Mouse (Mus musculus) thymus, postnatal 0 days (tissue): ENCODE measurements around the gene Eml3. TPM values are rescaled to one million over a fixed set of nuclear protein-coding genes. Genes with fewer than 3 reads are reported as not detected.
"Not testable (repeated sequence)": the region's sequence is repeated elsewhere in the genome, so short reads cannot be mapped to it uniquely, and the experiment has no call there.

ENCODE experiments used
- DNase-seq: peaks from one replicate; pipeline ENCODE4 v3.0.0-alpha.2; 2015; ENCODE audit warnings: low spot score
- polyA plus RNA-seq: library from polyadenylated mRNA; unstranded; fragments of >200 nt; fragmentation: Nextera tagmentation; extraction: Ambion mirVana; gene quantifications from 2 replicates; pipeline ENCODE4 v1.2.1, GENCODE M21; 2015

Gene Eml3
- polyA plus RNA-seq, 1 experiment from 2014 or later: 27.1 TPM

DNA sequence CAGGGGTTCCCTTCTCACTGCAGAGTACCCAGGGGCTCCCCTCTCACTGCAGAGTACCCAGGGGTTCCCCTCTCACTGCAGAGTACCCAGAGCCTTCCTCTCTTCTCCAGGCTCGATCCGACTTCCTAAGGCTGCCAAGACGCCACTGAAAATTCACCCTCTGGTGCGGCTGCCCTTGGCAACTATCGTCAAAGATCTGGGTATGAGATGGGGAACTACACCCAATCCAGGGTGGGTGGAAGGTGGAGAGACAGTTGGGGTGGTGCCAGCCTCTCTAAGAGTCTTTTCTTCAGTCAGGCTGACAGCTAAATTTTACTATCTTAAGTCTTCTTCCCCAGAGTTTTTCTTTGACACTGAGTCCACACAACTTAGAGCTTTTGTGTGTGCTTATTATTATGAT is 20.8 kb downstream of the Eml3 start:
- no peak for DNase-seq

DNA sequence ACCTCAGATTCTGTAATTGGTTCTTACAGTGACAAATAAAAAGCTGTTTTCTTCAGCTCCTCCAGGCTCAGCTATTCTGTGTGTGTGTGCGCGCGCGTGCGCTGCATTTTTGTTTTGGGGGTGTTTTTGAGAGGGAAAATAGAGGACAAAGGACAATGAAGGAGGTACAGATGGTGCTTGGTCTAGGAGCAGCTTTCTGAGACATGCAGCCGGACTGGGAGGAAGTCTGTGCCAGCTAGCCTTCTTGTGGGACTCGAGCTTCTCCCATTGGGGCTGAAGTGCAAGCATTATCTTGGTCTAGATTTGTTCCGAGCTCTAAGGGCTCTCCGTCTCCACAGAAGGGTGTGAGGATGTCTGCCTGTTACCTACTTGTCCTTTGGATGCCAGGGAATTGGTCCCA is 22.9 kb downstream of the Eml3 start:
- DNase-seq: no peak

DNA sequence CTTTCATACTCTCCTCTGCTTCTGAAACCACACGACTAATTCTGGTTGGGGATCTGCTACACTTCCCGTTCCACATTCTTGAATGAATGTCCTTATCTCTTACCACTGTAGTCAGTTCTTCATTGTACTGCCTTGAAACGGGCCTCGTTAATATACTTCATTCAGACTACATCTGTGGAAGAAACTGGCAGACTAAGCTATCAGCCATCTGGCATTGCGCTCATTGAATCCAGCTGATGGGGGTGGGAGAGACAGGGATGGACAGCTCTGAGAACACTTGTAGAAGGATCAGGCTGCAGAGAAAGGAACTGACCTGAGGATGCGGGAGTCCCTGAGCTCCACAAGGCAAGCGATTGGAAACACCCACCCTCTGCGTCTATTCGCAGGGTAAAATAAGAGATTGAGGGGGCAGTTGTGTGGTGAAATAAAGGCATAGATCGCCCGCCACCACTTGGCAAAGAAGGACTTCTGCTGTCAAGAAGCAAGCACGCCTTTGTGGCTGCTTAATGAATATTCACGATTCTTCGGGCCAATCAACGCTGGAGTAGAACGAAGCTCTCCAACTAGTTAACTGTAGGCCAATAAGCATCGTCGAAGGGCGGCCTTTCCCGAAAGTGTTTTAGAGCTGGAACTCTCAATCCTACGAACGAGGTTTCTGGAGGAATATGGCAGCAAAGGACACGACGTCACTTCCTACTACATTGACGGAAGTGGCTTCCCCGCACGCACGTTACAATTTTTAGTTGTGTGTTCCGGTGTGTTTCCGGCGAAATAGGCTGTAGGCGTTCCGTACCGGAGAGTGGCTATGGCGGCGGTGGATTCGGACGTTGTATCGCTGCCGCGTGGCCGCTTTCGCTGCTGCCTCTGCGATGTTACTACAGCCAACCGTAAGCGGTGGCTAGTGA is 24.0 kb downstream of the Eml3 start, which contains the start of gene Tut1:
Gene Tut1, plus strand, starts transcription at position 713 of the 905 bp plus-strand sequence.
- peak; percentile 98 for DNase-seq

DNA sequence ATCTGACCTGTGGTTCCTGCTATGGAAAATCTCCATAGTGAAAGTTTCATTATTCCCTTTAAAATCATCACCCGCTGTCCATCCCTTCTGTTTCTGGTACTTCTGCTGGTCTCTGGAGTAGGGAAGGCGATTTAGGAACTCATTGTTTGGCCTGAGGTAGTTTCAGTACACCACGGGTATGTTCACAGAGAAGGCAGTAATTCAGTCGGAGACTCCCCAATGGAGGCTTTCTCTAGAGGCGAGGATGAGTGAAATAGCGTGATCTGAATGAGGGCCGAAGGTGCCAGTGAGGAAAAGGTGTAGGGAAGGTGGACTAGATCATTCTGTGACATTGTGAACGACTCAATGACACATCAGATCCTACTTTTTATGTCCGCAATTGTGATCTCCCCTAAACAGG is 24.8 kb downstream of the Eml3 start:
- DNase-seq: no peak

DNA sequence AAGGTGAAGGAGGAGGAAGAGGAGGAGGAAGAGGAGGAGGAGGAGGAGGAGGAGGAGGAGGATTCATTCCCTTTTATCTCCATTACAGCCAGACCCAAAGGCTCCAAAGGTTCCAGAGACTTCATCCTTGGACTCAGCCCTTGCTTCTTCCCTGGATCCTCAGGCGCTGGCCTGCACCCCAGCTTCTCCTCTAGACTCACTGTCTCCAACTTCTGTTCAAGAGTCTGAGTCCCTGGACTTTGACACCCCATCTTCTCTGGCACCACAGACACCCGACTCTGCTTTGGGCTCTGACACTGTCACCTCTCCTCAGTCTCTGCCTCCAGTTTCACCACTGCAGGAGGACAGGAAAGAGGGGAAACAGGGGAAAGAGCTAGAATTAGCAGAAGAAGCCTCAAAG is 32.9 kb downstream of the Eml3 start:
- DNase-seq: no peak

DNA sequence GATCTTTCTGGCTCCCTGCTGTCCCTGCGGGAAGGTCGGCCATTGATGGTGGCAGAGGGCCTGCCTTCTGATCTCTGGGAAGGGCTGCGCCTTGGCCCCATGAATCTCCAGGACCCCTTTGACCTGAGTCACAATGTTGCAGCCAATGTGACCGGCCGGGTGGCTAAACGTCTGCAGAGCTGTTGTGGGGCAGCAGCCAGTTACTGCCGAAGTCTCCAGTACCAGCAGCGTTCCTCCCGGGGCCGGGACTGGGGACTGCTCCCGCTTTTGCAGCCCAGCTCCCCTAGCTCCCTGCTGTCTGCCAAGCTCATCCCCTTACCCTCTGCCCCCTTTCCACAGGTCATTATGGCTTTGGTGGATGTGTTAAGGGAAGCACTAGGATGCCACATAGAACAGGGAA is 35.7 kb downstream of the Eml3 start:
- DNase-seq: no peak

DNA sequence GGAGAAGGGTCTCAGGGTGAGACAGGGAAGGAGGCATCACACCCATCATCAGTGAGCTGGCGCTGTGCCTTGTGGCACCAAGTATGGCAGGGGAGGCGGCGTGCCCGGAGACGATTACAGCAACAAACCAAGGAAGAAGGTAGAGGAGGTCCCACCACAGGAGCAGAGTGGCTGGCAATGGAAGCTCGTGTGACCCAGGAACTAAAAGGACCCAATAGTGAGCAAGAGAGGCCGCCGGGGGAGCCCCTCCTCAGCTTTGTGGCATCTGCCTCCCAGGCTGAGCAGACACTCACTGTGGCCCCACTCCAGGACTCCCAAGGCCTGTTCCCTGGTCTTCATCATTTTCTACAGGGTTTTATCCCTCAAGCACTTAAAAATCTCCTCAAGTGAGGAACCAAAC is 36.4 kb downstream of the Eml3 start:
- no peak for DNase-seq

DNA sequence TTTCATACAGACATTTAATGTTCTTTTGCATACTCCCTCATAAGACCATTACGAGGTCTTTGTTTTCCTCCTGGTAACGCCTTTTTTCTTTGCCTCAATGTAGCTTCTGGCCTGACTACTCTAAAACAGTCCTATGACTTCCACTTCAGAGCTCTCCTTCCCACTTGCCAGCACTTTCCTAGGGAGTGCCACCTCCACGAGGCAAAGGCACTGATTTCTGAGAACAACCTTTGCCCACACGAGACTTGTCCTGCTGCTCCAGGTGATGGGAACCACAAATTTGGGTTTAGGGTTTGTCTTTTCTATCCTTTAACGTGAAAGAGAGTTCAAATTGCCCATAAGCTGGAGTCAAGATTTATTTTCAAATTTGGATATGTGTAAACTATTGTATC is 36.8 kb downstream of the Eml3 start:
- no peak for DNase-seq

DNA sequence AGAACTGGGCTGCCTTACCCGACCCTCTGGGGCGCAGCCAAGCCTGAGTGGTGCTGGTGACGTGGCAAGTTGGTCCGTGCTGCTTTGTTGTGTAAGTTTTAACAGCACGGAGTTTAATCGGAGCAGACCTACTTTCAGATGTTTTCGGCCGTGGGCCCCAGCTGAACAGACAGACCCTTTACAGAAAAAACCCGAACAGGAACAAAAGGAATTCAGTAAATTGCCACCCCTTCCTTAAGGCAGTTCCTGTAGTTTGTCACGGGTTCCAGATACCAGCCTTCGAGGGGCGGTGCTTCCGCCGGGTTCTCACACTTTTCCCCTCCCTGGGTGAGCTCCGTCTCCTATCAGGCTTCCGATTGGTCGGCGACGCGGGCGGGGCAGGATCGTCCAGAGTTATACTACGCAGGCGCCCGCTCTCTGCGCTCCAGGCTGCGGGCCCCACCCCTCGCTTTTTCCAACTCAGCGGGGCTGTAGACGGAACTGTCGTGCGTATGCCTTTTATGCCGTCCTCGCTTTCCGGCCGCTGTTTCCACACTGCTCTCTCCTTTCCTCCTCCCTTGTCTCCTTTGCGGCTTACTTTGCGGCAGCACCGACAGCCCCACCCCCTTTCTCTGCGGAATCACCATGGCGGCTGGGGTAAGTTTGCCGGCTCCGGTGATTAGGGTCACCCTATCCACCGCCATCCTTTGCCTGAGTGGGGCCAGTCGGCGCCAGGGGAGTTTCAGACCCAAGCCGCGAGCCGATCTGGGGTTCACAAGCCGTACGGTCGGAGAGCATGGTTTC is 37.4 kb downstream of the Eml3 start, which contains the start of gene Eef1g:
Gene Eef1g, plus strand, starts transcription at position 452 of the 783 bp plus-strand sequence.
- peak; percentile 99 for DNase-seq

DNA sequence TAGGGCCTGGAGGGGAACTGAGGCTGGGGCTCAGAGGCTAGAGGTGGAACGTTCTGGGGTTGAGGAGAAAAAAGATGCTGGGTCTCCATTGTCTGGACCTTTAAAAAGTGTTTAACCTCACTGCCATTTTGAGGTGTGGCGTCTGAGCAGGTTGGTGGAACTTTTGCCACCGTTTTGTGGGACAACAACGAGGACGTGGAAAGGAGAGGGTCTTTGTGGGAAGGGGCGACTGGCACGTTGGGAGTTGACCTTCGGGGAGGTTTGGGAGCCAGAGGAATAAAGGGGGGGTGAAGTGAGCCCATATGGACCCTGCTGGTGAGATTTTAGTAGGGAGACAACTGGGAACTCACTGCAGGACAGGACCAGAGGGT is 38.0 kb downstream of the Eml3 start:
- no peak for DNase-seq

DNA sequence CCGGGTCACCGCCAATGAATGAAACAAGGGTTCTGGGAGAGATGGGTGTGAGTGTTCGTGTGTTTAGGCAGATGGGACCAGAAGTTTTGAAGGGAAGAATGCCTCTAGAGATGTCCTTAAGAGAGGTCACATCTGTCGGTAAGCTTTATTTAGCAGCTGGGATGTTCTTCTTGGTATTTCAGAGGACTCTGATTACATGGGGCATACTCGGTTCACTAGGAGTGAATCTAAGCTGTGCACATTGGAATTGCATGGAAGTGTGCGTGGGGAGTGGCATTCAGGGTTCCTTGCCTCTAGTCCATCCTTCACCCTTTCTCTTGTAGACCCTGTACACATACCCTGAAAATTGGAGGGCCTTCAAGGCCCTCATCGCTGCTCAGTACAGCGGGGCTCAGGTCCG is 38.5 kb downstream of the Eml3 start:
- DNase-seq: no peak

DNA sequence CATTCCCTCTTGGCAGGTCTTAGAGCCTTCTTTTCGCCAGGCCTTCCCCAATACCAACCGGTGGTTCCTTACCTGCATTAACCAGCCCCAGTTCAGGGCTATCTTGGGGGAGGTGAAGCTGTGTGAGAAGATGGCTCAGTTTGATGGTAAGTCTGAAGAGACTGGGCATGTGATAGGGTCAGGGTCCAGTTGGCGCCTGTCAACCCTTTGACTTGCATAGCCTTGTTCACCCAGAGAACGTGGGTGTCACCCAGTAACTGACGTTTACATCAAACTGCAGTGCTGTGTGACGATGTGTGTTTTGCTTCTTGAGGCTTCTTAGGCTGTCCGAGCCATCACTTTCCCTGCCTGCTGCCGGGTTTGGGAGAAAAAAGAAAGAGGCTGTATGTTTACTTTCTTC is 43.1 kb downstream of the Eml3 start:
- DNase-seq: not testable (repeated sequence)

DNA sequence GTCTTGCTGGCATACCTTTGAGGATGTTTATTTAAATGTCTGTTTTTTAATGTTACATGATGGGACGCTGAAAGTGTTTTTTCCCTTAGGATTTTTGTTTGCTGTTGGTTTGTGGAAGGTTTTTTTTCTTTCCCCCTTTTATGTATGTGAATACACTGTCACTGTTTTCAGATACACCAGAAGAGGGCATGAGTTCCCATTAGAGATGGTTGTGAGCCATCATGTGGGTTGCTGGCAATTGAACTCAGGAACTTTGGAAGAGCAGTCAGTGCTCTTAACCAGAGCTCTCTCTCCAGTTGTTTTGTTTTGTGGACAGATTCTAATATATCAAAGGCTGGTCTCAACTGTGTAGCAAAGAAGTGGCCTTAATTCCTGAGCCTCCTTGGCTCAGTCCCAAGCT is 45.3 kb downstream of the Eml3 start:
- DNase-seq: no peak

DNA sequence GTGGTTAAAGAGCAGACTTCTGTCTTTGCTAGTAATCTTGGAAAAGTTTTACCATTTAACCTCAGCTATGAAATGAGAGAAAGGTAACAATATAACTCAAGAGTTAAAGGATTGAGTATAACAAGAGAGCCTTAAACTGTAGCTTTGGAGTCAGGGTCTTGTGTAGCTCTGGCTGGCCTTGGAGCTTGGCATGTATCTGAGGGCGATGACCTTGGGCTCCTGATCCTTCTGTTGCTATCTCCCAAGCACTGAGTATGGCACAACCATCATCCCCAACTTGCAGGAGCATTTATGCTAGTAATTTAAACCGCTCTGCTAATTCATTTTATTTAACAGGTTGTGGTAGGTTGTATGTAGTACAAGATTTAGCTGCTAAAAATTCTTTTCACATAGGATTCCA is 46.1 kb downstream of the Eml3 start:
- DNase-seq: no peak

DNA sequence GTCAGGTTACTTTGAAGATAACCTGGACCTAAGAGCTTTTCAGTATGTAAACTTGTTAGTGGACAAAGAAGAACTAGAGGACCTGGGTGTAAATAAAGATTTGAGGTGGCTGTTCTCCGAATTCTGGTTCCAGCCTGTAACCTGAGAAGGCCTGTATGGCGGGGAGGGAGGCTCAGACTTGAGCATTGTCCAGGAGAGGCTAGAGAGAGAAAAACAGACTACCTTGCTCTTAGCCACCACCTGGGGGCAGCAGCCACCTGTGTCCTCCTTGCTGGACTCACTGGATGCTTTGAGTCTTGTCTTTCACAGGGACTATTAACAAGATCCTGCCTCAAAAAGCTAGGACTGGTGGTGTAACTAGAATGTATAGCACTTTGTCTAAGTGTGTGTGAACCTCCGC is 47.2 kb downstream of the Eml3 start:
- peak; percentile 71 for DNase-seq

DNA sequence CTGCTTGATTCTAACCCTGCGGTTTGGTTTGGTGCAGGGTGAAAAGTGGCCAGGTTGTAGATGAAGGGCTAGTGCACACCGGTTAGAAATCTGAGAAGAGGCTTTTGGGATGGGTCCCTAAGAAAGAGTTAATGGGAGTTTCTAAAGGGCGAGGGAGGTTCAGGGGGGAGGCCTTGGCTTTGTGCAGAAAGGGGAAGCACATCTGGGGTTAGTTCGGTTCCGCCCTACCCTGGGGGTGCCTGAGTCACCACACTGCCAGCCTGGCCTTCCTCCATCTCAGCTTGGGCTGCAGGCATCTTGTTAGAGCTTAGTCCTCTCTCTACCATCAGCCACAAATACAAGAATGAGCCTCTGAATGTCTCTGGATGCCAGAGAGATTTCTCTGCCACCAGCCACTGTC is 51.4 kb downstream of the Eml3 start:
- no peak for DNase-seq

DNA sequence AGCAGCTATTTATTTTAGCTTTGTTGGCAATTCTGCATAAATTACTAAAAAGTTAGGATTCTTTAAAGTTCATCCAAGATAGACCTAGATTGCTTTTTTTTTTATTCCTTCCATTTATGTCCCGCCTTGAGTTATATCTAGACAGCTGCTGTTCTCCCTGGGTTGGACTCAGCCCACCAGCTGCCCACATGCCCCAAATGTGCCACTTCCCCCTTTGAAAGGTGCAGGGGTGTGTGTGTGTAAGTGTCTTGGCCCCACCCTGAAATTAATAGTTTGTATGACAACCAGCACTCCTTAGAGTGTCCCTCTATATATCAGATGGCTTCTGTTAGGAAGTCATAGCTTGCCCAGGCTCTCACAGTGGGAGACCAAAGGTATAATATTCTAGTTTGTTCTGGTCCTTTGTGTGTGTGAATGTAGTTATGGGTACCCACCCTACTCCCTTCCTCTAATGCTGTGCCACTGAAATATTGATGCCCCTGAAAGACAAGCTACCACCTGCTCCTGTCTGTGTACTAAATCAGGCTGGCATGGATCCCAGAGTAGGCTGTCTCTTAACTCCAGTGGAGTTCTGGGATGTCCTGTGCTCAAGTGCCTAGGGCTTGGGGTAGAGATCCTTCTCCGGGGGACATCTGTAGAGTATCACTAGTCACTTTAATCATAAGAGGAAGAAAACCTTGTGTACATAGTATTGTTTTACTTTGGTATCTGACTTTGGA is 52.3 kb downstream of the Eml3 start:
- no peak for DNase-seq

DNA sequence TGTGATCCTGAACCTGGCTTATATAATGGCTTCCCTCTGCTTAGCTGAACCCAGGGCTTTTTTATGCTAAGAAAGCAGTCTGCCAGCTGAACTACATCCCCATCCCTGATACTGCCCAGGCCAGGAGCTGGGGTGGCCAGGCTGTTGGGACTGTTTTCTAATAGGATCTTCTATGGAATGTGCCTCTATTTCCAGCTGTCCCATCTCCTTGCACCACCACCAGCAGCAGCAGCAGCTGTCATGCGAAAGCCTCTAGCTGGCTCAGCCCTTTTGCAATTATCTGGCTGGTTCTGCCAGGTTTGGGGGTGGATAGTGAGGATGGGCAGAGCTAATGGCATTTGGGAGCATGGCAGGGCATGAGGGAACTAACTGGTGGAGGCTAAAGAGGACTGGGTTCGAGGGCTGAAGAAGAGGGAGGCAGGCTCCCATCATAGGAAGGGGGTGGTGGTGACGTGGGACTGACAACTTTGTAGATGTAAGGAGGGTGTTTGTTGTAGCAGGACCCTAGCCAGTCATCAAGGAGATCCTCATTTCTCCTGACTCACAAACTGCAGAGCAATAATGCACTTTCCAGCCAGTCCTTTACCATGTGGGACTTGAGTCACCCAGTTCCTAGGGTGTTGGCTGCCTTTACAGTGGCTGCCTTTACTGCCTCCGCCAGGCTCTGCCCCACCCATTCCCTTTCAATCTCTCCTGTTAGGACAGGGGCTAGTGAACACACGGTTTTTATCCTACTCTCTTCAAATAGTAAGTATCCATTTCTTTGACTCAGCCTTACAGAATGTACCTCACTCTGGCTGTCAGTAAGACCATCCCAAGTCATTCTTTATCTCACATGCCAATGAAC is 53.2 kb downstream of the Eml3 start:
- no peak for DNase-seq

DNA sequence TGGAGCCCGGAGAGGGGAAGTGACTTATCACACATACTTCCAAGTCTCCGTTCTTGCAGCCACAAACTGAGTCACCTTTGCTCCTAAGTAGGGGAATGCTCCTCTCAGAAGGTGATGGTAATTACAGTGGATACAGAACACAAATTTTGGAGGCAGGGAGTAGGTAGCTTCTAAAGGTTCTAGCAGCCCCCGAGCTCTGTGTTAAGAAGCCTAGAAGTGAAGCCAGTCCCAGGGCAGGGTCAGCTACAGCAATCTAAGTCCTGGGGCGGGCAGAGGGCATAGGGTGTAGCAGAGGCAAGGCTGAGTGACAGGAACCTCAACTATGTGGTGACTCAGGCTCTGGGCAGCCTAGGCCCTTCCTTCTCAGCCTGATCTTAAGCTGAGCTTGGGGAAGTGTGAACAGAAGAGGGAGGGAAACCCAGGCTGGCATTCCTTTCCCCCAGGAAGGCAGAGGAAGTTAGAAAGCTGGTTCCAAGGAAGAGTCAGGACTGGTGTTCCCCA is 53.8 kb downstream of the Eml3 start:
- DNase-seq: no peak

DNA sequence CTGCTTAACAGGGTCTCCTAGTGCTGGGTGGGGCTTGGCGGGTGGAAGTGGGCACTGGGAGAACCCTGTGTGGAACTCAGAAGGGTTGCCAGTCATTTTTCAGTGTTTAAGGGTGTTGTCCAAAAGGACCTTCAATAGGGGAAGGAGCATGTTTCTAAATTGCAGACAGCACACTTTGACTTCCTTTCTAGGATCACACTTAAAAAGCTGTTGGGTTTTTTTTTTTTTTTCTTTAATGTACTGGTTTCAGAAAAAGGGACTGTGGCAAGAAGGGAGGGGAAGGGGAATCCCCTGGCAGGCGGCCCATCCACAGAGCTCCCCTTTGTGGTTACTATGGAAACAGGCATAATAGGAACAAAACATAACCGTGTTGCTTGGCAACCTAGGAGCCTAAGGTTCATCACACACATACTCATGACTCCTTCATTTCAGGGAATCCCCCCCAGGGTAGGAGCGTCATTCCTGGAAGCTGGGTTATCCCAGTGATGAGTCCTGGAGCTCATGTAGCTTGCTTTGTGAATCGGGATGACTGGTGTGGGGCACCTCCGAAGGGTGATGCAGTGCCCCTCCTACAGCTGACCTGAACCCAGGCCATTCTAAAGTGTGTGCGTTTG is 55.0 kb downstream of the Eml3 start:
- DNase-seq: peak; percentile 72
